ENCODE assay signal across 31 mouse cellular contexts in the genomic region with DNA sequence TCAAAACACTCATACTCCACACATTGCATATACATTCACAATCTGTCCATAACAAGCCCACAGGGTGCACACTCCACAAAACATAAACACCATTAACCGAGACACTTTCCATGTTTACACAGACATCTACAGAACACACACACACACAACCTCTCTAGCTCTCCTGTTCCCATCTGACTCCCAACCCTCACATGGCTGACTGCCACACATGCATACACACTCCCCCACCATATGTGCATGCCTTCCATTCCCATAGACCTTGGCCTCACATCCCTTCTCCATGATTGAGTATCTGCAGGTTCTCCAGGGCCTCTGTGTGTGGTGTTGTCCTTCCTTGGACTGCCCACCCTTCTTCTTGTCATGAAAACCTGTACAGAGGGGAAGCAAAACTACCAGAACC. TPM values are rescaled to one million over a fixed set of nuclear protein-coding genes. Genes with fewer than 3 reads are reported as not detected.
DNase-seq lines count a peak whose midpoint lies in the region; ATAC-seq and TF ChIP-seq lines count a peak whose summit lies in the region.
"Had no signal": no experiment of that assay in that cellular context is flagged by ENCODE, and none has a peak within 500 bp of the region (broad histone marks: within the 10 kb centered on the region; RNA-seq: fewer than 3 reads in every experiment).

No protein-coding gene starts in this region.

- H3K9ac ChIP-seq in intestine, embryonic 16.5 days (ENCODE audit: low read depth, low read length), result no peak overlapping the region
- no peak overlapping the region for H3K9ac ChIP-seq in intestine, postnatal 0 days (ENCODE audit: low read depth, low read length)
- H3K9ac ChIP-seq in midbrain, embryonic 13.5 days (replicated peaks), result no peak overlapping the region
- H3K9ac ChIP-seq: embryonic facial prominence, embryonic 13.5 days; forebrain, embryonic 12.5 days; heart, embryonic 12.5 days; heart, embryonic 15.5 days; hindbrain, embryonic 14.5 days had no signal

- no peaks in the 10 kb centered on the region for H3K9me3 ChIP-seq in intestine, embryonic 16.5 days (ENCODE audit: control insufficient read depth, low read length)
- H3K9me3 ChIP-seq in intestine, postnatal 0 days (ENCODE audit: control insufficient read depth), result no peaks in the 10 kb centered on the region
- no peaks in the 10 kb centered on the region for H3K9me3 ChIP-seq in midbrain, embryonic 10.5 days (replicated peaks)
- H3K9me3 ChIP-seq in midbrain, embryonic 13.5 days, result no peaks in the 10 kb centered on the region
- H3K9me3 ChIP-seq: embryonic facial prominence, embryonic 10.5 days; embryonic facial prominence, embryonic 13.5 days; forebrain, embryonic 12.5 days; heart, embryonic 15.5 days had no signal

- no peak for ATAC-seq in cerebellum, adult (ENCODE audit: insufficient number of reproducible peaks, low FRiP score, low TSS enrichment)
- 0 out of 2 replicates have a peak, but pooled peaks have one; percentile 11 for ATAC-seq in intestine, embryonic 16.5 days
- no peak for ATAC-seq in intestine, postnatal 0 days
- no peak for ATAC-seq in midbrain, embryonic 13.5 days
- ATAC-seq: hindbrain, postnatal 0 days; inflammation-experienced regulatory T-cells, adult 6 months; Patski had no signal

- peak; percentile 54 to 62 for DNase-seq in cerebellum, postnatal 10 days
- no peak for DNase-seq in midbrain, embryonic 10.5 days (ENCODE audit: low spot score)
- DNase-seq: adrenal gland, adult 2 months; adrenal gland, postnatal 25 days; B cell, adult 2 months; cerebellum, adult 11 months; cerebellum, adult 2 months; cerebellum, adult 9-11 months; cerebellum, postnatal 36 days; embryo, embryonic 11 days; gastrocnemius, adult 2 months; gastrocnemius, postnatal 14 days; heart, postnatal 10 days; heart, postnatal 4 days; kidney, adult 11 months had no signal

- WGBS in intestine, embryonic 16.5 days, result 47% methylated on average over 1 of the region's 1 CpGs
- WGBS in intestine, postnatal 0 days, result 66% methylated on average over 1 of the region's 1 CpGs
- WGBS in midbrain, embryonic 10.5 days, result 90% methylated on average over 1 of the region's 1 CpGs
- WGBS in midbrain, embryonic 13.5 days, result 94% methylated on average over 1 of the region's 1 CpGs

- 0 out of 2 replicates have a peak, but pooled peaks cover 2% of the 10 kb centered on the region for H3K27me3 ChIP-seq in intestine, embryonic 16.5 days (replicated peaks; ENCODE audit: control insufficient read depth, insufficient read depth, low read length)
- H3K27me3 ChIP-seq in intestine, postnatal 0 days (replicated peaks; ENCODE audit: control insufficient read depth, insufficient read depth, low read length), result no peaks in the 10 kb centered on the region
- H3K27me3 ChIP-seq in midbrain, embryonic 10.5 days (ENCODE audit: low read depth, poor library complexity, severe bottlenecking), result no peaks in the 10 kb centered on the region
- H3K27me3 ChIP-seq in midbrain, embryonic 13.5 days, result no peaks in the 10 kb centered on the region
- H3K27me3 ChIP-seq: CH12.LX; embryonic facial prominence, embryonic 13.5 days; forebrain, embryonic 12.5 days; heart, embryonic 15.5 days; Patski had no signal

- no peak overlapping the region for H3K27ac ChIP-seq in intestine, embryonic 16.5 days (ENCODE audit: low read length)
- no peak overlapping the region for H3K27ac ChIP-seq in intestine, postnatal 0 days (ENCODE audit: low read depth, low read length)
- 0 out of 2 replicates have a peak overlapping the region, but pooled peaks have one; percentile 19 for H3K27ac ChIP-seq in midbrain, embryonic 10.5 days (replicated peaks)
- no peak overlapping the region for H3K27ac ChIP-seq in midbrain, embryonic 13.5 days
- H3K27ac ChIP-seq: embryonic facial prominence, embryonic 10.5 days; embryonic facial prominence, embryonic 13.5 days; gastrocnemius, adult 2 months; heart, embryonic 15.5 days had no signal

- peaks cover 28% of the 10 kb centered on the region for H3K4me1 ChIP-seq in intestine, embryonic 16.5 days (ENCODE audit: control insufficient read depth, insufficient read depth, low read length)
- H3K4me1 ChIP-seq in intestine, postnatal 0 days (replicated peaks; ENCODE audit: control insufficient read depth, insufficient read depth, low read length), result 0 out of 2 replicates have a peak, but pooled peaks cover 3% of the 10 kb centered on the region
- H3K4me1 ChIP-seq in midbrain, embryonic 10.5 days, result peaks cover 18% of the 10 kb centered on the region
- H3K4me1 ChIP-seq in midbrain, embryonic 13.5 days (replicated peaks), result peaks cover 19% of the 10 kb centered on the region

- no peaks in the 10 kb centered on the region for H3K36me3 ChIP-seq in intestine, embryonic 16.5 days (ENCODE audit: control insufficient read depth, insufficient read depth, low read length)
- no peaks in the 10 kb centered on the region for H3K36me3 ChIP-seq in intestine, postnatal 0 days (ENCODE audit: control insufficient read depth, insufficient read depth)
- H3K36me3 ChIP-seq in midbrain, embryonic 10.5 days, result no peaks in the 10 kb centered on the region
- no peaks in the 10 kb centered on the region for H3K36me3 ChIP-seq in midbrain, embryonic 13.5 days
- H3K36me3 ChIP-seq: embryonic facial prominence, embryonic 10.5 days; embryonic facial prominence, embryonic 13.5 days; forebrain, embryonic 12.5 days; G1E; heart, embryonic 12.5 days; heart, embryonic 15.5 days had no signal

- H3K4me2 ChIP-seq in intestine, embryonic 16.5 days (ENCODE audit: low read depth, low read length), result no peak overlapping the region
- H3K4me2 ChIP-seq in intestine, postnatal 0 days (replicated peaks; ENCODE audit: low read depth), result no peak overlapping the region
- no peak overlapping the region for H3K4me2 ChIP-seq in midbrain, embryonic 13.5 days (replicated peaks)
- H3K4me2 ChIP-seq: embryonic facial prominence, embryonic 13.5 days; forebrain, embryonic 12.5 days; heart, embryonic 12.5 days; heart, embryonic 15.5 days; hindbrain, embryonic 14.5 days had no signal

- H3K4me3 ChIP-seq in intestine, embryonic 16.5 days (ENCODE audit: low read length), result no peak overlapping the region
- H3K4me3 ChIP-seq in intestine, postnatal 0 days (ENCODE audit: low read depth, low read length), result no peak overlapping the region
- H3K4me3 ChIP-seq in midbrain, embryonic 10.5 days, result no peak overlapping the region
- H3K4me3 ChIP-seq in midbrain, embryonic 13.5 days (replicated peaks), result no peak overlapping the region
- H3K4me3 ChIP-seq: embryonic facial prominence, embryonic 10.5 days; embryonic facial prominence, embryonic 13.5 days; erythroblast, embryonic 14.5 days; forebrain, embryonic 12.5 days; gastrocnemius, adult 2 months; heart, embryonic 12.5 days; heart, embryonic 15.5 days had no signal

- no peak for TF ChIP-seq CTCF in intestine, postnatal 0 days (IDR thresholded peaks at IDR 0.05; ENCODE audit: low read depth)

RNA-seq across cellular contexts. Expression of gene Zmiz1, which starts 36.0 kb away (rescaled TPM):
- polyA plus RNA-seq in intestine, embryonic 16.5 days (2015; fragmentation: Nextera tagmentation; extraction: Ambion mirVana), result 21.2 and 22.3 TPM in 2 replicates
- polyA plus RNA-seq in intestine, postnatal 0 days (2015; fragmentation: Nextera tagmentation; extraction: Ambion mirVana), result 12.4 and 13.5 TPM in 2 replicates
- 42.2 and 55.8 TPM in 2 replicates for polyA plus RNA-seq in midbrain, embryonic 10.5 days (2016; fragmentation: Nextera tagmentation; extraction: Ambion mirVana)
- polyA plus RNA-seq in midbrain, embryonic 13.5 days (2015; fragmentation: Nextera tagmentation; extraction: Ambion mirVana), result 68.8 and 80.3 TPM in 2 replicates
